Mouse (Mus musculus) v-Abl transformed pro-B cells (cell line): ENCODE results near the gene Dhx16.

Experiments
- in situ Hi-C, 2 experiments: fragments of 400-800 bp; cut with MboI; formaldehyde crosslinking; loops; one replicate each; pipeline ENCODE4 v1.15.1; 2025; ENCODE audit not compliant: unreplicated experiment in 2 of 2

Gene Dhx16

DNA sequence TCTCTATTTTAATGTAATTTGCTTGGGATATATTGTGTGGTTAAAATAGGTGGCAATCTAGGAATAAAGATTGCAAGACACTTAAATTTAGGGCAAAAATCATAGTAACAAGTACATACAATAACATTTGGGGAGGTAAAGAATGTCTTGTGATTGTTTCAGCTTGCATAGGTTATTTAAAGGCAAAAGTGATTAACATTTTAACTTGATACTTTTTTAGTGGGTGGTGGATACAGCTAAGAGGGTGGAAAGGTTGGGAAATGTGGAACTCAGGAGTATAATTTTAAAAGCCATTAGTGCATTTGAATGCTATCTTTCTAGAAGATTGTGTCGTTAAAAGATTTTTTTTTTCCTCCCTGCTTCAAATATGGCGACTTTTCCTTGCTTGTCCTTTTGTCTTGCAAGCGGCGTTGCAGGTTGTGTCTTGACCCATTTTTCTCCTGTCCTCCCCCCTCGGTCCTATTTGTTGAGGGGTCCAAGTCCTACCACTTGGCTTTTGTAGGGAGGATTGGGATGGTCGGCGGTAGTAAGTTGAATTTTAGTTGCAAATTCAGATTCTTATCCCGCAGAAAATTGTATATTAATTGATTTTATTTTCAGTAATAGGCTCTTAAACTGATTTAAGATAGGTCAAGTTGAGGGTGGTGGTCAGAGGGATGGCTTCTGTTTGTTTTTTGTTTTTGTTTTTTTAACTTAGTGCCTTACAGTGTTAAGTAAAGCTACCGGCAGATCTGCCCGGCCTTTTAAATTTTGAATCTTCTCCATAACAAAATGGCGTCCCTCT lies 38.8 kb downstream of the Dhx16 start:
- in situ Hi-C loops: loop anchor here in 1 of 2 experiments (25.0 kb wide), 1 partner anchor 406 kb away; the partner anchor contains the start of genes Cchcr1, Pou5f1 and Tcf19

DNA sequence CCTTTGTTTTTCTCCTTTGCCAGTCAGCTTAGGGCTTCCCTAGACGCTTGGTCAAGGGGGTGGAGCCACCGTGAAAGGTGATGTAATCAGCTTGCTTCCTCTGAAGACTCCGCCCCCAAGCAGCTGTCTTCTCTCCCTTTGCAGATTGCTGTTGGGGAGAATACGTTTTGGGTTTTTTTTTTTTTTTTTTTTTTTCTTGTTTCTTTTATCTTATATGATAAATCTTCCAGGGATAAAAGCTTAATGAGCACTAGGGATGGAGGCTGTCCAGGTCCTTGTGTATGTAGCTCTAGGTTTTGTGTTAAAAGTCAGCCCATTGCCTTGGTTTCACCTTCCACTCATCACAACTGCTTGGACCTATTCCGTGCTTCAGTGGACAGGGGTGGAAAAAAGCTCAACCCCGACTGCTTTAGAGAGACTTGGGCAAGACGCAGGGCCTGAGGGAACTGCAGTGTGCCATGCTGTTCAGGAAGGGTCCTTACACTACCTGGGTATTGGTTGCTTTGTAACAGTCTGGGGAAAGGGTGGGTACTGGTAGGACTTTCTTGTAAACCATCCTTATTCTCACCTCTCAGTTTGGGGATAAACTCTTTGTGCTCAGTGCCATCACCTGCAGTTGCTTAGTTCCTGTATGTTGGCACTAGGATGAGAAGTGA lies 39.6 kb downstream of the Dhx16 start:
- in situ Hi-C loops: loop anchor here in 1 of 2 experiments (25.0 kb wide), 1 partner anchor 407 kb away; the partner anchor contains the start of genes Cchcr1, Pou5f1 and Tcf19

DNA sequence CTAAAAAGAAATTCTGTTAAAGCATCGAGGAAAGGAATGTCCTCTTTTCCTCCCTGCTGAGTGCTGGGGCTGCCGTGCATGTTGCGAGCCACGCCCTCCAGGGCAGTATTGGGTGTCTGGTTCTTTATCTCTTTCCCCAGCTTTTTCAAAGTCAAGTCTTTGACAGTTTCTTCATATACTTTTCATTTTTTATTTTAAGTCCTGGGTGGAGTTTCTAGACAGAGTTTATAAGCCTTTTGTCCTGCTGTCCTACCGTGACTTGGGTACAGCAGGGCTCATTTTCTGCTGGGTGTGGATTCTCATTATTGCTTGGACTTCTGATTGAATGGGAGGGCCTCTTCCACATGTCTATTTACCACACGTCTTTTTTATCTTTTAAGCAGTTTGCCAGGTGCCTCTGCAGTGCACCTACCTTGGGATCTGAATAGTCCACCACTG lies 40.3 kb downstream of the Dhx16 start:
- in situ Hi-C loops: loop anchor here in 1 of 2 experiments (25.0 kb wide), 1 partner anchor 408 kb away; the partner anchor contains the start of genes Cchcr1, Pou5f1 and Tcf19

DNA sequence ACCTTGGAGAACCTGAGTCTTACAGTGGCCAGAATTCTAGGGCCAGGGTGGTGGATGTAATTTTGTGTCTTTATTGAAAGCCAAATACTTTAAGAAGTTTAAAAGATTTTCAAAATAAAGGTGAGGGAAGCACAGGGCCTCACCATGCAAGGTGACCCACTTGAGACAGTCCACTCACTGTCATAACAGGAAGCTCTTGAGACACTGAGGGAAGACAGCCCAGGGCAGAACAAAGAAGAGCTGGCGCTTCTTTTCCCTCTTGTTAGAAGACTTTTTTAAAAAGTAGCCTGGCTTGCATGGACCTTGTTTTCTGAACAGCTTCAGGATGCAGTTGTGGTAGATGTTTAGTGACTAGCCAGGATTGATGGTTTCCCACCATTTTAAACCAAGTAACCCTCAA lies 40.8 kb downstream of the Dhx16 start:
- in situ Hi-C loops: loop anchor here in 1 of 2 experiments (25.0 kb wide), 1 partner anchor 408 kb away; the partner anchor contains the start of genes Cchcr1, Pou5f1 and Tcf19

DNA sequence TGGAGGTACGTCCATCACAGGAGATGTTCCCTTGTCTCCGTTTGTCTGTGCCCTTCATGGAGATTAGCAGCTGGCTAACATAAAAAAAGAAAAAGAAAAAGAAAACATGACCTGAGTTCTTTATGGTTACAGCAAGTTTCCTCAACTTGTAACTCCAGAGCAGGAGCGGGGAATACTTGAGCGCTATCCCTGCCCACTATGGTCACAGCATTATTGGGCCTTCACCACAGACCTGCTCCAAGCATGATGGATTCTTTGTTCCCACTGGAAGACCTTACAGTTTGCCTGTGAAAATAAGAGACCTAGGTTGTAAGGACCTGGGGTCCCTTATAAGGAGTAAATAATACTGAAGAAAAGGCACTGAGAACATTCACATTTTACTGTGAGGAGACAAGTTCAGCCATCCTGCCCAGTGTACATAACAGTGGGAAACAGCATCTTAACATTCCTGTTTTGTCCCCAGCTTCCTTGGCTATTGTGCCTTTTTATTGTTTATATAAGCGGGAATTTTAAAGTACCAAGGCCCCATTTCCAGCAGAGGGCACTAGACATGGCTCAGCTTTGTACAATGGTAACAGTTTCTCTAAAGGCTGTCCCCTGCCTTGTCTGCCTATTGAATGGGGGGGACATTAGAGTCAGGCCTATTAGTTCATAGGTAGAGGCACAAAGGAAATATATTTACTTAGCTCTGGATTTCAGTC lies 41.4 kb downstream of the Dhx16 start:
- in situ Hi-C loops: loop anchor here in 1 of 2 experiments (25.0 kb wide), 1 partner anchor 409 kb away; the partner anchor contains the start of genes Cchcr1, Pou5f1 and Tcf19

DNA sequence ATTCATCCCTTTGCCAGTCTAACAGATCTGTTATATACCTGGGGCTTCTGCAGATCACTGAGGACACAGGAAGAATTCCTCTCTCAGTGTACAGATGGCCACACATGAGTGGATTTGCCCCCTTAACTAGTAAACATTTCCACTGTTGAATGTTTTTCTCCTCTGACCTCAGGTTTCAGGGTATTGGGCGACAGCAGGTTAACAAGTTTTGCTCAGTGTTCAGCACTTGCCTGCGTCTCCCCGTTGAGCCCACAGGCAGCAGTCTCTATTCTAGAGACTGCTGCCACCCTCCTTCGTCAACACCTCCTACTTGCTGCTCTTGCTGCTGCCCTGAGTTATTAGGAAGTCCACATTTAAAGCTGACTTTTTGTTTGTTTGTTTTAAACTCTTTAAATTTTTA lies 42.1 kb downstream of the Dhx16 start:
- in situ Hi-C loops: loop anchor here in 1 of 2 experiments (25.0 kb wide), 1 partner anchor 409 kb away; the partner anchor contains the start of genes Cchcr1, Pou5f1 and Tcf19

DNA sequence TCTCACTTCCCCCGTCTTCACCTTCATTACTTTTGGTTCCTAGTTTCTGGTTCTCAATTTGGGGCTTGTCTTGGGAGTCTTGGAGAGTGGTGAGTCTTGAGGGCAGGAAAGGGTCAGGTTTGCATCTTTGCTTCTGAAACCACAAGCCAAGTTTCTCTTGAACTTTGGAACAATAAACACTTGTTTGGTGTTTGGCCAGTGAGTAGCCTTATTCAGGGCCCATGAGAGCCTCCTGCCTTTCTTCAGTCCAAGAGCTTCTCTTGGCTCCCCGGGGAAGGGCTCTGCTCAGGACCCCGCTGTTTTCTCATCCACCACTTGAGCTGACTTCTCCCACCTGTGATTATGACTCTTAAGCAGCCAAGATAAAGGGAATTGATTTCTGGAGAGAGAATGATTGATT lies 42.9 kb downstream of the Dhx16 start:
- in situ Hi-C loops: loop anchor here in 1 of 2 experiments (25.0 kb wide), 1 partner anchor 410 kb away; the partner anchor contains the start of genes Cchcr1, Pou5f1 and Tcf19

DNA sequence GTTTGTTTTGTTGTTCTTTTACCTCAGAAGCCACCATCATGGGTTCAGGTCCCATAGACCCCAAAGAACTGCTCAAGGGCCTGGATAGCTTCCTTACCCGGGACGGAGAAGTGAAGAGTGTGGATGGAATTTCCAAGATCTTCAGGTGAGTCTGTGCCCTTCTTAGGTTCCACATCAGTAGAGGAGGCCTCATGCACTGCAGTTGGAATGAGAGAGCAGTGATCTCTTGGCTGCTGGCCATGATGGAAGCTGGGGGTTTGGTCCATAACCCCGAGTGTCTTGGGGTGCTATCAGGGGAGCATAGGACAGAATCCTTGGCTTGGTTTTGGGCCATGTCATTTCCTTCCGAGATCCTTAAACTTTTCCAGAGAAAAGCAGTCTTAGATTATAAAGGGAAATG lies 43.7 kb downstream of the Dhx16 start:
- in situ Hi-C loops: loop anchor here in 1 of 2 experiments (25.0 kb wide), 1 partner anchor 411 kb away; the partner anchor contains the start of genes Cchcr1, Pou5f1 and Tcf19

DNA sequence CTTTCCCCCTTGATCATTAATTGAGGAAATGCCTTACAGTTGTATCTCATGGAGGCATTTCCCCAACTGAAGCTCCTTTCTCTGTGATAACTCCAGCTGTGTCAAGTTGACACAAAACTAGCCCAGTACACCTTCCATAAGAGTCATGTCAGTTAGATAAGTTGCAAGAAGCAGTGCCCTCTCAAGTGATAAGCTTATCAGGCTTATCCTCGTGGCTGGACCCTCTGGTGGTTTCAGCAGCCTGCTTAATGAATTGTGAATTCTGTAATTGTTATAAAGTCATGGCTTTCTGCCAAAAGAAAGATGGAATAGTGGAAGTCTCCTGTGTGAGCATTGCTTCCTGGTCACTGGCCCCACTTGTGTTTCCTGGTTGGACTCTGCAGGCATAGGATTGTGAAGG lies 47.9 kb downstream of the Dhx16 start:
- in situ Hi-C loops: no loop called here

DNA sequence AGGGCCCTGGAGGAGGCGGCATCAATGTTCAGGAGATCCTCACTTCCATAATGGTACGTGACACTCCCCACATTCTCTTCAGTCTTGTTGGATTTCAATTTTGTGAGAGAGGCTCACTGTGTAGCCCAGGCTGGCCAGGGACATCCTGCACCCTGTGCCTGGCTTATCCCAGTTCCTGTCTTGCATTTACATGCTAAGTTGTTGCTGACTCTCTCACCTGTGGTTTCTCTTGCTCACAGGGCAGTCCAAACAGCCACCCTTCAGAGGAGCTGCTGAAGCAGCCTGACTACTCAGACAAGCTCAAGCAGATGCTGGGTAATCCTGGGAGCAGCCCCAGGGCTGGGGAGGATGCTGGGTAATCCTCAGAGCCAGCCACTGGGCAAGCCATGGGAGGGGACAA lies 49.9 kb downstream of the Dhx16 start:
- in situ Hi-C loops: no loop called here

DNA sequence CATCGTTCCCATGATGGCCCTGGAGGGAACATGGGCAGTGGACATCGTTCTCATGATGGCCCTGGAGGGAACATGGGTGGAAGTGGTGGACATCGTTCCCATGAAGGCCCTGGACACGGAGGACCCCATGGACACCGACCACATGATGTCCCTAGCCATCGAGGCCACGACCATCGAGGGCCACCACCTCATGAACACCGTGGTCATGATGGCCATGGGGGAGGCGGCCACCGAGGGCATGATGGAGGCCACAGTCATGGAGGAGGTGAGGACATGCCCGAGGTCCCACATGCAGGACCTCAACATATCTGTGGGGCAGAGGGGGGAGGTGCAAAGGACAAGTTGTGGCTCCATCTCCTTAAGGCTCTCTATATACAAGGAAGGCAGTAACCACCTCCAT lies 51.0 kb downstream of the Dhx16 start:
- in situ Hi-C loops: loop anchor here (10.0 kb wide), 5 partner anchors 114 to 854 kb away; partner anchors contain the start of genes H2-T3 (in 2 of the 2), Gm6034 (in 1 of the 2) and H2-T22 (in 1 of the 2)

DNA sequence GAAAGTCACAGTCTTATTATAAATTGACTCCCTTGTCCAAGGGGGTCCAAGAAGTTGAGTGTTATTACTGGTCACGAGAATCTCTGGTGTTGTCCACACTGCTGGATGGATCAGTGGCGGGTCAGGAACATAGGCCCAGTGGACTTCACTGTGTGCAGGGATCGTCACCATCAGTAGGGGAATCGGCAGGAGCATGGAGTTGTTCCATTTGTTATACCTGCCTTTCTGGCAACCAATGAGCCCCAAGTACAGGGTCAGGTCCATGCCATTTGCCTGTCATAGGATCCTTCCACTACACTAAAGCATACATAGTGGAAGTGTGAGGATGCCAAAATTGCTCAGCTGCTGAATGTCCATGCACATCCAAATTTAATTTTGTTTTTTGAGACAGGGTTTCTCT lies 53.0 kb downstream of the Dhx16 start:
- in situ Hi-C loops: loop anchor here (10.0 kb wide), 5 partner anchors 112 to 852 kb away; partner anchors contain the start of genes H2-T3 (in 2 of the 2), Gm6034 (in 1 of the 2) and H2-T22 (in 1 of the 2)

DNA sequence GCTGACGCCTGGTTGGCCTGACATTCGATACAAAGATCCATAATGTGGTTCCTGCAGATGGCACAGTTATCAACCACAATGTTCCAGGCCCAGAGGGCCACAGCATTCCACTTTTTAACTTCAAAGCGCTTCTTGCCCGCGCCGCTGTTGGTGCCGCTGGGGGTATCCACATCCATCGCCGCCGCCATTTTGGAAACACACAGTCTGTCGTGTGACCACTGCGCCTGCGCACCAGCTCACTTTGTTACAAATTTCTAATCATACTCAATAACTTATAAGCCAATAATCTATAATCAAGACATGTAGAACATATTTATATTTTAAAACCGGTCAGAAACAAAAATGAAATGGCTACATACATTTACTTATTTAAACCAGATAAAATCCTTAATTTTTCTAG lies 56.1 kb downstream of the Dhx16 start:
- in situ Hi-C loops: loop anchor here (5.0 to 10.0 kb wide), 6 partner anchors 57 to 849 kb away; partner anchors contain the start of genes H2-T3 (in 2 of the 2), Gm6034 (in 1 of the 2) and H2-T22 (in 1 of the 2)

DNA sequence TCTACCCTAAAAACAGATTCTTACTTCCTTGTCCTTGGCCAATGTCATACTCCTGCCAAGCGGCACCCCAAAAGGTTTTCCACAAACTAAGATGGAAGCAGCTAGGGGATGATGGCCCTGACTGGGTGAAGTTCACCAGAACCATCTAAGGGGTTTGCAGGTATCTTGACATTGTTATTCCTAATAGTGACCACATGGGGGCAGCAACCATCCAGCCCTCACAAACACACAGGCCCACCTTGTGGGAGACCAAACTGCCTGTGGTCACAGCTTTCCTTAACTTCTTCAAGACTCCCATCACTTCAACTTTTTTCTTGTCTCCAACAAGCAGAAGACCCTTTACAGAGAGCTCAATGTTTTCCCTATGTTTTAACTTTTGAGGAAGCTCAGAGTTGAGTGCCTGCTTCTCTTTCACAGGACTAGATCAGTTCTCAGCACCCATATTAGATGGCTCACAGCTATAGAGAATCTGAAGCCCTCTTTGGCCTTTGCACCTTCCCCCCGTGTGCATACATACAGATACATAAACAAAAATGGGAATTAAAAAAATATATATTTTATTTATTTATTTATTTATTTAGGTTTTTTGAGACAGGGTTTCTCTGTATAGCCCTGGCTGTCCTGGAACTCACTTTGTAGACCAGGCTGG lies 58.2 kb downstream of the Dhx16 start:
- in situ Hi-C loops: loop anchor here (5.0 to 10.0 kb wide), 6 partner anchors 54 to 847 kb away; partner anchors contain the start of genes H2-T3 (in 2 of the 2), Gm6034 (in 1 of the 2) and H2-T22 (in 1 of the 2)

DNA sequence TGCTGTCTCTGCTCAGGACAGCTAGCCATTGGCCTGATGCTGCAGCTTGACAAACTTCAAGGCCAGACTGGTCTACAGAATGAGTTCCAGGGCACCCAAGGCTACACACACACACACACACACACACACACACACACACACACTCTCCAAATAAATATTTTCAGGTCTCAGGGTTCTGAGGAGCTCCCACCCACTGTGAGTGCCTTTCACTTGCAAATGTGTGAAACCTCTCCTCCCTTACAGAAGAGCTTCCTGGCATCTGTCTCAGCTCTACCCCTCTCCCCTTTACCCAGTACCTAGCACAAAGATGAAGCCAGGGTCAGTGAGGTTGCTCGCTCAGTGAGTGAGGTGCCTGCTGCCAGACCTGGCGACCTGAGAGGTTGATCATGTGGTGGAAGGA lies 59.5 kb downstream of the Dhx16 start:
- in situ Hi-C loops: loop anchor here (5.0 to 10.0 kb wide), 6 partner anchors 53 to 846 kb away; partner anchors contain the start of genes H2-T3 (in 2 of the 2), Gm6034 (in 1 of the 2) and H2-T22 (in 1 of the 2)

DNA sequence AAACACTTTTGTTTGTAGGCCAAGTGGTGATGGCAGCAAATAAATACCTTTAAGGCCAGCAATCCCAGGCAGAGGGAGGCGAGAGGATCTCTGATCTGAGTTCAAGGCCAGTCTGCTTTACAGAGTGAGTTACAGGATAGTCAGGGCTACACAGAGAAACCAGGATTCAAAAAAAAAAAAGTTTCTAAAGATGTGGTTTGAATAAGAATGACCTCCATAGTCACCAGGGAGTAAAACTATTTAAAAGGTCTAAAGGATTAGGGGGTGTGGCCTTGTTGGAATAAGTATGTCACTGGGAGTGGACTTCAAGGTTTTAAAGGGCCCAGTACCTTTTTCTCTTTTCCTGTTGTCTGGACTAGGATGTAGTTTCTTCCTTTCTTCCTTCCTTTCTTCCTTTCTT lies 60.3 kb downstream of the Dhx16 start:
- in situ Hi-C loops: loop anchor here (5.0 to 10.0 kb wide), 6 partner anchors 52 to 845 kb away; partner anchors contain the start of genes H2-T3 (in 2 of the 2), Gm6034 (in 1 of the 2) and H2-T22 (in 1 of the 2)
